Mouse (Mus musculus): ENCODE results near the gene Gm42791. TPM values are rescaled to one million over a fixed set of nuclear protein-coding genes. Genes with fewer than 3 reads are reported as not detected.

The Gm42791 gene
- polyA plus RNA-seq, 1 experiment, result 0.36 TPM

- Histone ChIP-seq H3K4me1 (ENCODE audit: control insufficient read depth) (peaks cover 14% of the 10 kb centered on the region), H3K4me3 (replicated peaks) (no peak overlapping the region), H3K36me3 (ENCODE audit: control insufficient read depth) (no peaks in the 10 kb centered on the region), H3K9me3 (ENCODE audit: control insufficient read depth, low read length) (peaks cover 3% of the 10 kb centered on the region; the same call in 1 of the 2 replicates), H3K27me3 (ENCODE audit: control insufficient read depth) (no peaks in the 10 kb centered on the region)
- TF ChIP-seq GATA1 (IDR thresholded peaks at IDR 0.05; ENCODE audit: low read length), result no peak
- TF ChIP-seq TAL1 (IDR thresholded peaks at IDR 0.05; ENCODE audit: low read length), result no peak
These were observed 7.8 kb upstream of the Gm42791 start for GRCm38 (mm10) chr5:149002803-149003115.

GRCm38 (mm10) chr5:149002034-149002802 lies 7.3 kb upstream of the Gm42791 start:
- no peaks in the 10 kb centered on the region for H3K27me3 ChIP-seq (ENCODE audit: control insufficient read depth)

GRCm38 (mm10) chr5:148999802-149000201 lies 4.9 kb upstream of the Gm42791 start:
- H3K4me1 ChIP-seq (ENCODE audit: control insufficient read depth), result peaks cover 14% of the 10 kb centered on the region
- H3K9me3 ChIP-seq (ENCODE audit: control insufficient read depth, low read length), result peaks cover 3% of the 10 kb centered on the region; the same call in 1 of the 2 replicates
- no peaks in the 10 kb centered on the region for H3K27me3 ChIP-seq (ENCODE audit: control insufficient read depth)
- H3K36me3 ChIP-seq (ENCODE audit: control insufficient read depth), result no peaks in the 10 kb centered on the region
- TF ChIP-seq GATA1 (IDR thresholded peaks at IDR 0.05; ENCODE audit: low read length), result no peak
- no peak for TF ChIP-seq TAL1 (IDR thresholded peaks at IDR 0.05; ENCODE audit: low read length)
- H3K4me3 ChIP-seq (replicated peaks), result no peak overlapping the region

More at GRCm38 (mm10) chr5:149002034-149002802, 7.3 kb upstream of the Gm42791 start:
- no peak overlapping the region for H3K4me3 ChIP-seq (replicated peaks)
- no peaks in the 10 kb centered on the region for H3K36me3 ChIP-seq (ENCODE audit: control insufficient read depth)
- H3K4me1 ChIP-seq (ENCODE audit: control insufficient read depth), result peaks cover 13% of the 10 kb centered on the region
- peaks cover 3% of the 10 kb centered on the region; the same call in 1 of the 2 replicates for H3K9me3 ChIP-seq (ENCODE audit: control insufficient read depth, low read length)
- TF ChIP-seq GATA1 (IDR thresholded peaks at IDR 0.05; ENCODE audit: low read length) (no peak), TAL1 (IDR thresholded peaks at IDR 0.05; ENCODE audit: low read length) (no peak)

- TF ChIP-seq TAL1 (IDR thresholded peaks at IDR 0.05; ENCODE audit: low read length), result no peak
- TF ChIP-seq GATA1 (IDR thresholded peaks at IDR 0.05; ENCODE audit: low read length), result no peak
- no peaks in the 10 kb centered on the region for H3K27me3 ChIP-seq (ENCODE audit: control insufficient read depth)
- no peak overlapping the region for H3K4me3 ChIP-seq (replicated peaks)
These were observed 3.6 kb upstream of the Gm42791 start for GRCm38 (mm10) chr5:148998512-148998911.

GRCm38 (mm10) chr5:148996709-148997037 lies 1.7 kb upstream of the Gm42791 start:
- Histone ChIP-seq H3K4me1 (ENCODE audit: control insufficient read depth) (peaks cover 23% of the 10 kb centered on the region), H3K27me3 (ENCODE audit: control insufficient read depth) (no peaks in the 10 kb centered on the region), H3K36me3 (ENCODE audit: control insufficient read depth) (no peaks in the 10 kb centered on the region; the same call in 1 of the 2 replicates), H3K4me3 (replicated peaks) (no peak overlapping the region), H3K9me3 (ENCODE audit: control insufficient read depth, low read length) (peaks cover 7% of the 10 kb centered on the region; the same call in 1 of the 2 replicates)
- TF ChIP-seq TAL1 (IDR thresholded peaks at IDR 0.05; ENCODE audit: low read length), result no peak
- no peak for TF ChIP-seq GATA1 (IDR thresholded peaks at IDR 0.05; ENCODE audit: low read length)

More at GRCm38 (mm10) chr5:148998512-148998911, 3.6 kb upstream of the Gm42791 start:
- H3K36me3 ChIP-seq (ENCODE audit: control insufficient read depth), result no peaks in the 10 kb centered on the region; the same call in 1 of the 2 replicates
- H3K9me3 ChIP-seq (ENCODE audit: control insufficient read depth, low read length), result peaks cover 3% of the 10 kb centered on the region; the same call in 1 of the 2 replicates
- peaks cover 22% of the 10 kb centered on the region for H3K4me1 ChIP-seq (ENCODE audit: control insufficient read depth)

GRCm38 (mm10) chr5:148995962-148996708 lies 1.2 kb upstream of the Gm42791 start:
- Histone ChIP-seq H3K36me3 (ENCODE audit: control insufficient read depth) (no peaks in the 10 kb centered on the region; the same call in 1 of the 2 replicates), H3K4me1 (ENCODE audit: control insufficient read depth) (peaks cover 23% of the 10 kb centered on the region), H3K9me3 (ENCODE audit: control insufficient read depth, low read length) (0 out of 2 replicates have a peak, but pooled peaks cover 4% of the 10 kb centered on the region), H3K27me3 (ENCODE audit: control insufficient read depth) (no peaks in the 10 kb centered on the region), H3K4me3 (replicated peaks) (no peak overlapping the region)
- no peak for TF ChIP-seq GATA1 (IDR thresholded peaks at IDR 0.05; ENCODE audit: low read length)
- no peak for TF ChIP-seq TAL1 (IDR thresholded peaks at IDR 0.05; ENCODE audit: low read length)

GRCm38 (mm10) chr5:148994311-148994705 lies 639 bp downstream of the Gm42791 start:
- Histone ChIP-seq H3K27me3 (ENCODE audit: control insufficient read depth) (no peaks in the 10 kb centered on the region), H3K4me1 (ENCODE audit: control insufficient read depth) (peaks cover 23% of the 10 kb centered on the region), H3K4me3 (replicated peaks) (peak overlapping the region; percentile 65), H3K36me3 (ENCODE audit: control insufficient read depth) (no peaks in the 10 kb centered on the region; the same call in 1 of the 2 replicates), H3K9me3 (ENCODE audit: control insufficient read depth, low read length) (peaks cover 16% of the 10 kb centered on the region)
- TF ChIP-seq TAL1 (IDR thresholded peaks at IDR 0.05; ENCODE audit: low read length), result no peak
- TF ChIP-seq GATA1 (IDR thresholded peaks at IDR 0.05; ENCODE audit: low read length), result no peak

- no peak for TF ChIP-seq GATA1 (IDR thresholded peaks at IDR 0.05; ENCODE audit: low read length)
- TF ChIP-seq TAL1 (IDR thresholded peaks at IDR 0.05; ENCODE audit: low read length), result no peak
These were observed 2.3 kb downstream of the Gm42791 start for GRCm38 (mm10) chr5:148992598-148992997.

GRCm38 (mm10) chr5:148990891-148991311 lies 4.0 kb downstream of the Gm42791 start:
- no peaks in the 10 kb centered on the region; the same call in 1 of the 2 replicates for H3K27me3 ChIP-seq (ENCODE audit: control insufficient read depth)
- H3K4me3 ChIP-seq (replicated peaks), result no peak overlapping the region
- peaks cover 19% of the 10 kb centered on the region for H3K4me1 ChIP-seq (ENCODE audit: control insufficient read depth)
- no peaks in the 10 kb centered on the region; the same call in 1 of the 2 replicates for H3K36me3 ChIP-seq (ENCODE audit: control insufficient read depth)
- TF ChIP-seq GATA1 (IDR thresholded peaks at IDR 0.05; ENCODE audit: low read length), result no peak
- TF ChIP-seq TAL1 (IDR thresholded peaks at IDR 0.05; ENCODE audit: low read length), result no peak
- peaks cover 28% of the 10 kb centered on the region for H3K9me3 ChIP-seq (ENCODE audit: control insufficient read depth, low read length)

More at GRCm38 (mm10) chr5:148992598-148992997, 2.3 kb downstream of the Gm42791 start:
- Histone ChIP-seq H3K4me3 (replicated peaks) (no peak overlapping the region), H3K4me1 (ENCODE audit: control insufficient read depth) (peaks cover 23% of the 10 kb centered on the region), H3K9me3 (ENCODE audit: control insufficient read depth, low read length) (peaks cover 23% of the 10 kb centered on the region), H3K27me3 (ENCODE audit: control insufficient read depth) (no peaks in the 10 kb centered on the region; the same call in 1 of the 2 replicates), H3K36me3 (ENCODE audit: control insufficient read depth) (no peaks in the 10 kb centered on the region; the same call in 1 of the 2 replicates)

Measured in erythroblast, embryonic 14.5 days (primary cell).